Mouse (Mus musculus): ENCODE results near the gene Gucy1b2.

Gene Gucy1b2

DNA sequence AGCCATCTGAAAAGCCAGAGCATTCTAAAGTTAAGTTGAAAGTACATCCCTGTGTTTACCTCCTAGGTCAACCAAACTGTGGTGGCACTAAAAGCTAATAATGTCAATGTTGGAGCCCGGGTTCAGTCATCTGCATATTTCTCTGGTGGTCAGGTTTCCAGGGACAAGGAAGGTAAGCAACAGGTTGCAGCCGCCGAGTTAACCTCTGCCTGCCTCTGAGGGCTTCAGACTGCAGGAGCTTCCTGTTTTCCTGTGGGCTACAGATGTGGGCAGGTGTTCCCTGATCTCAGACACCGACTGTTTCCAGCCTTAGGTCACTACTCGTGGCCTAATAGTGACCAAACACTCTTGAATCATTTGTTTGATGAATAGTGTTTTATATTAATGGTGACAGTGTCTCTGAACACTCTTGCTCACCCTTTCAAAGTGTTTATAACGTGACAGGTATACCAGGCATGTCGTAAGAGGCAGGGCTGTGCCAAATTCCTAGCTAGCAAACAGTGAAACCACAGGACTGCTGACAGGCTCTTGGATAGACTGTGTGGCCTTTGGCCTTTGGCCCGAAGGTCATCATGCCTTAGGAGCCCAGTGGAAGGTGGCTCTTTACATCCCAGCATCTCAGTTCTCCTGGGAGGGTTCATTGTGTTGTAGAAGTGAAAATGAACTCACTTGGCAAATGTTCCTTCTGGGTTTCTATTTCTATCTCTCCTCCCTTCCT lies 94.7 kb downstream of the Gucy1b2 start:
- no peak for DNase-seq

DNA sequence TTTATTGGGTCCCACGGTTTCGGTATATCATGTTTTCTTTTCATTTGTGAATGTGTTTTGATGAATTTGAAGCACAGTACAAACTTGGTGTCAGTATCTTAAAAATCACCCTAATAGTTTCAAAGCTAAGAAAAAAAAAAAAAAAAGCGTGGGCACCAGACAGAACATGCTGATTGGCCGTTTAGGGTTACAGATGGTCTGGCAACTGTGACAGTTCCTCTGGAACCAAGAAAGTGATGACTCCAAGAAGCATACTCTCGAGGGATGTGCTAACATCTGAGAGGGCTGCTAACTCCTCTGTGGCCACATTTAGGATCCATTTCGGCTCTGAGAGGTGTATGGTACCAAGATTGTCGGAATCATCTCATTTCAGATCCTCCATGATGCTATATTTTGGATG lies 100.9 kb downstream of the Gucy1b2 start:
- no peak for DNase-seq

DNA sequence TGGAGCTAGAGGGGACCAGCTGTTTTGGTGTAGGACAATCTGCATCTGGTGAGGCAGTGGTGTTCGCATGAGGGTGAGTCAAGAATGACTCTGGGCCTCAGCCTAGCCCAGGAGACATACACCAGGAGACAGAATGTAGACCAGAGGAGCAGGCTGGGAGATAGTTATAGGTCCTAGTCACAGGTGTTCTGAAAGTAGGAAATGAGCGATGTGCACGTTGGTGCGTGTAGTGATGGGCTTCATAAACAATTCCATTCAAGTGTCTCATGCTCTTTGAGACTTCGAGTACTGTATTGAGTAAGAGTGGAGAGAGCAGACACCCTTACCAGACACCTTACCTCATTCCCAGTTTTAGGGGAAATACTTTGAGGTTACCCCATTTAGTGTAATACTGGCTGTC lies 102.3 kb downstream of the Gucy1b2 start:
- DNase-seq, result no peak

DNA sequence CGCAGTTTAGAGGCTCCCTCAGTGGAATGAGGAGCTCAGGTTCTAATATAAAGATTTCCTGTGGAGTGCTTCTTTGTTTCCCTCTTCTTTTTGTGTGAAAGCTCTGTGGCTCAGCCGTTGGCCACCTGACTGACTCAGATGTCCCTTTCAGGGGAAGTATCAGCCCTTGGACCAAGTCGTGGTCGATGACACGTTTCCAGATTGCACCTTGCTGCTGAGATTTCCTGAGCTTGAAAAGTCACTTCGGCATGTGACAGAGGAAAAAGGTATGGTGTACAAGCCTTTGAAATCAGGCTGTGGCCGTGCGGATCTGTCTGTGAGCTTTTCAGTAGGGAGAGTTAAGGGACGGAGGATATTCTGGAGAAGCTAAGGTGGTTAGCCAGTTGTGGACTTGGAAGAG lies 102.7 kb downstream of the Gucy1b2 start:
- DNase-seq, result no peak

DNA sequence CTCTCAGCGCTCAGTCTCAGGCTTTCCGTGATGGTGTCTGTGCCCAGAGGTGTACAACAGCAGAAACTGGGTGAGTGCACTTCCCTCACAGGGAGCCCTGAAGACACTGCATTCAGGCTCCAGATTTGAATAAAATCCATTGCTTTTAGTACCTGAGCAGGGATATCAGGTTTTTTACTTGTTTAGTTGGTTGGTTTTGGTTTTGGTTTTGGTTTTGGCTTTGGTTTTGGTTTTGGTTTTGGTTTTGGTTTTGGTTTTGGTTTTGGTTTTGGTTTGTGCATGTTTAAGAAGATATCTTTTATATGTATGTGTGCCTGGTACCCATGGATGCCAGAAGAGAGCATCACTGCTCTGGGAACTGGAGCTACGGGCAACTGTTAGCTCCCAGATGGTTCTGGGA lies 105.2 kb downstream of the Gucy1b2 start:
- no peak for DNase-seq

DNA sequence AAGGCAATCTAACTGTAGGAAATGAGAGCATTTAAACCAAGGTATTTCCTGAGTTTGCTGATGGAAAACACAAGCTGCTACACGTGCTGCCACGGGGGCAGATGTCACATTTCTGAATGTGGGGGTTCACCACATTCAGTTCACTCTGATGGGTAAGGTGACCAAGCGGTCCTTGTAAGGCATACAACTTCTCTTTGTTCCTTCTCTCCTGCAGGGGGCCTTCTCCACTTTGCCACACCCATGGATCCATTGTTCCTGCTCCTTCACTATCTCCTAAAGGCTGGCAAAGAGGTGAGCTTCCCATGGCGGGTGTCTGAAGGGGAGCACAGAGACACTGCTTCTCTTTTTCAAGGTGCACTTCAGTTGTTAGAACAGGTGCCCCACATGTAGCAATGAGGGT lies 105.9 kb downstream of the Gucy1b2 start:
- DNase-seq, result no peak

DNA sequence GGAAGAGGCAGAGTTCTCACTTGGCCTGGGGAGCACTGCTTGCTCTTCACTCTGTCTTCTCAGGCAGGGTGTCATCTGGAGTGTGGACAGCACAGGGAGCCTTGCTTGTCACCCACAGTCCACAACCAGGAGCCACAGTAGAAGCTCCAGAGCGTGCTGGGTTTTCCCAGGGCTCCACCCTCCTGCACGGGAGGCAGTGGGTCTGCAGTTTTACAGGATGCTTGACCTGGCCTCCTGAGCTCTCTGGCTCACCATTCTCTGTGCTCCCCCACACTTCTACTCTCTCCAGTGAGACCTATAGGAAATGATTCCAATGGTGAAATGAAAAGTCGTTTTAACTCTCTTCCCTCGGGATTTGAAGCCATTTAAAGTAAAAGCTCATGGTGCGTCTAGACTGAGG lies 106.3 kb downstream of the Gucy1b2 start:
- DNase-seq, result no peak

DNA sequence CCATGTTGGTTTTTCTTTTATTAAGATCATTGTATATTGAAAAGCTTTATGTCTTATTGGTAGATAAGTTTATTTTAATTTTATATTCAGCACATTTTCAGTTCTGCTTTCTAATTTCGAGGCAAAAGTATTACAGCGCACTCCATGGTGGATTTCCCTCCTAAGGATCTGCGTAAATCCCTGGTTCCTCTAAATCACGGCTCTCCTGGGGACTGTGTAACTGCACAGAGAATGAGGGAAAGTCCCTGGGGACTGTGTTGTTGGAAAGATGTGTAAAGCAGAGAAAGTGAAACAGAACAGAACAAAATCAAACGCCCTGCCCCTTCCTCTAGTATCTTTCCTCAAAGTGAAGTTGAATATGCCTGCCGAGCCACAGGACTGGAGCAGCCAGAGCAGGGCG lies 109.0 kb downstream of the Gucy1b2 start:
- DNase-seq, result no peak

DNA sequence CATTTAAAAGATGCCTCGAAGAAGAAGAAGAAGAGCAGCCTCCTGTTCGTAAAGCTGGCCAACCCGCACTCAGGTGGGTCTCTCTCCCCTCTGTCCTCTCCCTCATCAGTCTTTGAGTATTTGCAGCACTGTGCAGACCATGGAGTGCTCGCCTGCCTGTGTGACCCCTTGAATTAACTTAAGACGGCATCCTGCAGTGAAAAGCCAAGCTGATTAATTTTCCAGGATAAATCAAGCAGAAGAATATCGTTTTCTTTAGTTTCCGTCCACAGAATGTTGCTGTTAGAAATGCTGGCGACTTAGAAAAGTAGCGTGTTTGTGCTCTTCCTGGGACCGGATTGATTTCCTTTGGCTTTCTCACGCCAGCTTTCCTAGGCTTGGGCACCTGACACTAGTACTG lies 109.5 kb downstream of the Gucy1b2 start:
- no peak for DNase-seq

All from lung, postnatal 4 days (tissue).